Mouse (Mus musculus): Measurements from ENCODE around the gene Adora1.

The Adora1 gene

GRCm38 (mm10) chr1:134154121-134154520, 81.1 kb downstream of the Adora1 start:
- DNase-seq (ENCODE audit: low spot score) = no peak

- DNase-seq (ENCODE audit: low spot score) = no peak
Observed at GRCm38 (mm10) chr1:134152626-134153590, 82.3 kb downstream of the Adora1 start.

GRCm38 (mm10) chr1:134151655-134152412, 83.4 kb downstream of the Adora1 start:
- DNase-seq (ENCODE audit: low spot score) = peak; percentile 58

GRCm38 (mm10) chr1:134150745-134151144, 84.5 kb downstream of the Adora1 start:
- DNase-seq (ENCODE audit: low spot score) = no peak

- no peak for DNase-seq (ENCODE audit: low spot score)
Observed at GRCm38 (mm10) chr1:134150076-134150475, 85.2 kb downstream of the Adora1 start.
